Mouse (Mus musculus) lung, postnatal 0 days (tissue): ENCODE data around the gene Lin7c.
"Not testable (repeated sequence)": the region's sequence is repeated elsewhere in the genome, so short reads cannot be mapped to it uniquely, and the experiment has no call there.

Experiments used
- CTCF ChIP-seq: IDR thresholded peaks from 2 replicates; pipeline ENCODE4 v1.5.1; 2016; ENCODE audit warnings: antibody characterized with exemption, mild to moderate bottlenecking
- EP300 ChIP-seq: IDR thresholded peaks from 2 replicates; pipeline ENCODE4 v1.6.1; 2016; ENCODE audit warnings: antibody characterized with exemption, mild to moderate bottlenecking, control low read depth

- not testable (repeated sequence) for TF ChIP-seq CTCF, EP300
Measured at GRCm38 (mm10) chr2:109879429-109879828, 11.2 kb upstream of the Lin7c start.
